Mouse (Mus musculus): ENCODE results near the gene AI987944. TPM values are rescaled to one million over a fixed set of nuclear protein-coding genes. Genes with fewer than 3 reads are reported as not detected.

The AI987944 gene
- polyA plus RNA-seq (2012; rRNA removed): 2.6 and 3.8 TPM in 2 replicates

DNA sequence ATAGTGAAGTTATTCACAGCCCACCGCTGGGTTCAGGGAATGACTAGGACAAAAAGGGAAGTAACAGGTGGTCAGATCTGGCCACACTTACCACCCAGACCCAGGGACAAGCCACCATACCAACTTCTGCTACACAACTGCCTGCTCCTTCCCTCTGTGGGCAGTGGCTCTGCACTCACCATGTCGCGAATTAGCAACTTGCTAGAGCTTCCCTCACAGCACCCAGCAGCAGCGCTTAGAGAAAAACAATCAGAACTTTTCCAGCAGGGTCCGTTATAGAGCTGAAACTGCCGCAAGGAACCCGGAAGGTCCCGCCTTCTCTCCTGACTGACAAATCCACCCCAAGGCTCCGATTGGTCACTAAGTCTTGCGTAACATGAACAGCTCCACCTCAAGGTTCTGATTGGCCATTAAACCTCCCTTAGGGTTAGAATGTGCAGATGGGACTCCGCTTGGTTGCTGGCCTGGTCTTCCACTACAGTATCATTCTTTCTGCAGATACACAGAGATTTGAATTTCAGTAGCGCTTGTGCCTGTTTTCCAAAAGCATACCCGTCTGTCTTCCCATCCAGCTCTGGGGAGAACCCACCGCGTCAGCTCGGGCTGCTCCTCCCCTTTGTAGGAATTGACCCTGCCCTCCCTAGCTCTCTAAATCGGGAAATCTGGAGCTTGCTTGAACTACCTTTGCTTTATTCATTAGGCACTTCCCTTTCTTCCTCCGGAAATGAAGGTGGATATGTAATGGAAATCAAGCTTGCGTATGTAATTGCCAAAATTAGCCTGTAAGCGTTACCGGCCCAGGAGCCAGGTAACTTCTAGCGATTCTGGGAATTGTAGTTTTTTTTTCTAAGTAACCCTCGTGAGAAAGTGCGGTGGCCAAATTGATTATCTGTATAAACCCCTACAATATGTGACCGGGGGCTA lies at the start of gene AI987944:
Gene AI987944, minus strand, starts transcription at position 332 of the 924 bp plus-strand sequence.
- under 1% methylated on average over 25 of the region's 25 CpGs for WGBS
- peak within 1 kb of the TSS; percentile 85 for H3K27ac ChIP-seq (ENCODE audit: insufficient read depth, low read length)

DNA sequence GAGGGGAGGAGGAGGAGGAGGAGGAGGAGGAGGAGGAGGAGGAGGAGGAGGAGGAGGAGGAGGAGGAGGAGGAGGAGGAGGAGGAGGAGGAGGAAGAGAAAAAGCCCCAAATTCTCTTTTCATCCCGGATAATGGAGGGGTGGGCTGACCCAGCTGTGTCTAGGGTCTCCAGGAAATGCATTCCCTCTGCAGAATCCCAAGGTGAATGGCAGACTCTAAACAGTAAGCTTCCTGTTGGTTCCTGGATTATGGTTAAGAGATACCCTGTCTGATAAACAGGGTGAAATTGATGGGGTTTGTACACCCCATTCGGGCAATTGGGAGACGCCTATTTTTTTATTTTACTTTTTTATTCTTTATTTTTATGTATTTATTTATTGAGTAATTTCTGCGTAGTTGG lies 951 bp upstream of the AI987944 start:
- H3K27ac ChIP-seq (ENCODE audit: insufficient read depth, low read length): no peak overlapping the region
- no peak overlapping the region for H3K4me3 ChIP-seq (ENCODE audit: extremely low read depth, insufficient read depth, insufficient read length)
- H3K27me3 ChIP-seq (ENCODE audit: control insufficient read depth, insufficient read depth, low read length): no peaks in the 10 kb centered on the region
- 85% methylated on average over 4 of the region's 4 CpGs for WGBS
- no peak for TF ChIP-seq CTCF (IDR thresholded peaks at IDR 0.05; ENCODE audit: extremely low read depth, insufficient read depth, insufficient read length, insufficient replicate concordance)
- TF ChIP-seq POLR2A (IDR thresholded peaks at IDR 0.05; ENCODE audit: low read depth, low read length): no peak
- no peaks in the 10 kb centered on the region for H3K36me3 ChIP-seq (ENCODE audit: control insufficient read depth, insufficient read depth, low read length)
- H3K4me1 ChIP-seq (ENCODE audit: control insufficient read depth, insufficient read depth, insufficient read length): no peaks in the 10 kb centered on the region; the same call in 1 of the 2 replicates
- no peak for DNase-seq (ENCODE audit: low read depth in 1 of 2, low spot score in 2 of 2)

More for the DNA sequence above, at the start of gene AI987944:
- no peaks in the 10 kb centered on the region for H3K27me3 ChIP-seq (ENCODE audit: control insufficient read depth, insufficient read depth, low read length)
- peak within 1 kb of the TSS; percentile 64 for H3K4me3 ChIP-seq (ENCODE audit: extremely low read depth, insufficient read depth, insufficient read length)
- H3K4me1 ChIP-seq (ENCODE audit: control insufficient read depth, insufficient read depth, insufficient read length): no peaks in the 10 kb centered on the region; the same call in 1 of the 2 replicates
- TF ChIP-seq POLR2A (IDR thresholded peaks at IDR 0.05; ENCODE audit: low read depth, low read length) (no peak), CTCF (IDR thresholded peaks at IDR 0.05; ENCODE audit: extremely low read depth, insufficient read depth, insufficient read length, insufficient replicate concordance) (no peak)
- peak; percentile 75 to 87 for DNase-seq (ENCODE audit: low read depth in 1 of 2, low spot score in 2 of 2)
- no peaks in the 10 kb centered on the region for H3K36me3 ChIP-seq (ENCODE audit: control insufficient read depth, insufficient read depth, low read length)

Other genes starting within 250 kb of the AI987944 start
- not detected in 2 replicates for gene Gm5592, start 239.5 kb downstream of the AI987944 start, polyA plus RNA-seq (2012; rRNA removed)
- gene Vmn2r57, start 55.3 kb upstream of the AI987944 start, polyA plus RNA-seq (2012; rRNA removed): 0.02 TPM in 2 replicates
- gene Gm20449, start 106.0 kb upstream of the AI987944 start, polyA plus RNA-seq (2012; rRNA removed): 0.02 TPM in 1 of 2 replicates, not detected in the other
- 3.1 and 3.5 TPM in 2 replicates for gene AW146154, start 106.5 kb upstream of the AI987944 start, polyA plus RNA-seq (2012; rRNA removed)
- not detected in 2 replicates for gene Gm6871, start 180.3 kb upstream of the AI987944 start, polyA plus RNA-seq (2012; rRNA removed)
- 2.6 and 3.0 TPM in 2 replicates for gene 2610021A01Rik, start 205.9 kb upstream of the AI987944 start, polyA plus RNA-seq (2012; rRNA removed)
- gene Zfp788, start 239.8 kb upstream of the AI987944 start, polyA plus RNA-seq (2012; rRNA removed): 0.33 and 0.81 TPM in 2 replicates

Measured in spleen, adult 2 months (tissue).